Mouse (Mus musculus): Measurements from ENCODE around the gene Elavl1.
"Not testable (repeated sequence)": the region's sequence is repeated elsewhere in the genome, so short reads cannot be mapped to it uniquely, and the experiment has no call there.

Elavl1 gene

DNA sequence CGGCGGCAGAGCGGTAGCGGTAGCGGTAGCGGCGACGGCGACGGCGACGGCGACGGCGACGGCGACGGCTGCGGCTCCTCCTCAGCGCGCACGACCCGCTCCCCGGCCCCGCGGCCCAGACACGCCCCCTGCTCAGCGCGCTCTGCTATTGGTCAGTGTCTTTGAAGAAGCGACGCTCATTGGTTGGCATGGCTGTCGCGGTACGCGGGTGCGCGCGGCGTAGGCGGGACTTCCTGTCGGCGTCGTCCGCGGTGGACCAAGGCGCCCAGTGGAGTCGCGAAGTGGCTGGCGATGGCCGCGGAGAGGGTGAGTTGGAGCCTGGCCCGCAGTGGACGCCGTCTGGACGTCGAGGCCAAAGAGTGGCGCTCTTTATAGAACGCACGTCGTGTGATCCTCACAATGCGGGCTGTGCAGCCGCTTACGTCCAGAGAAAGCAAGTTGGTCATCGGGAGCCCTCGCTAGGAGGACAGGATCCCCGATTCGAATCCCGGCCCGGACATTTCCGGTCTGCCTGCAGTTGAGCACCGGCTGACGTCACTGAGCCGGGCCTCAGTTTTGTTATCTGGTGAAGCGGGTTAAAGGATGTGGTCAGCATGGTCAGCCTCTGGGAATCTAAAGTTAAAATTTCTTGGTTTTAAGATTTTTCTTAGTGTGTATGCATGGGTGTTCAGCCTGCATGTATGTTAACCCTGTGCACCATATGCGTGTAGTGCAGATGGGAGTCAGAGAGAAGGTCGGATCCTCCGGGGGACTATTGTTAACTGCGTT is at the start of gene Elavl1, which contains the start of gene Ccl25:
Elavl1 (minus strand) TSS at position 431 of the 768 bp plus-strand sequence.
Ccl25 (plus strand) TSS at position 228 of the 768 bp plus-strand sequence.
- DNase-seq, result peak; percentile 98

DNA sequence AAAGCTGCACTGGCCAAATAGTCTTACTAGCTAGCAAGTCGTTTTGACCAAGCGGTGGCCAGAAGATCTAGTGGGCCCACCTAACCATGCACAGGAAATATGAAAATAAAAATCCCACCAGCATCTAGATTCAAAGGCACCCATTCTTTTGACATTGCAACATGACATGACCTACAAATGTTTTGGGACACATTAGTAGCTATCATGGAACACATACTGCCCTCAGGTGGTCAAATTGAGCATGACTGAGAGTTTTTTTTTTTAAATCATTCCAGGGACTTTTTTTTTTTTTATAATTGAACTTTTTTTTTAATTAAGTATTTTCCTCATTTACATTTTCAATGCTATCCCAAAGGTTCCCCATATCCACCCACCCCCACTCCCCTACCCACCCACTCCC is 47.4 kb upstream of the Elavl1 start:
- DNase-seq, result no peak

DNA sequence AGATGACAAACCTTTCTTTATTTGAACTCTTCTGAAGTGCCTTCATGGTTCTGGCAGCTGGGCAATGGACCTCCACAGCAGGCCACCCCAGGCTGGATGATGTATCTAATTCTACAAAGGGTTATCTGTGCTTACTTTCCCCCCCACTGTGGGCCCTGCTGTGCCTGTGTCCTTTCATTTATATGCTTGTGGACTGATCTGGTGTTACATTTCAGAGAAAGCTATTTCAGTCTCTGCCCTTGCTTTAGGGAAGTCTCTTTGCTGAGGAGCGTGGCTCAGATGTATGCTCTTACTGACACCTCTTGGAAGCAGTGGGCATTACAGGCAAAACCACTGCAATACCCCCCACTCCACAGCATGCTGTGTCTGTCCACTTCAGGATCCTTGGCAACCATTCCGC is 44.9 kb upstream of the Elavl1 start:
- peak; percentile 57 for DNase-seq

DNA sequence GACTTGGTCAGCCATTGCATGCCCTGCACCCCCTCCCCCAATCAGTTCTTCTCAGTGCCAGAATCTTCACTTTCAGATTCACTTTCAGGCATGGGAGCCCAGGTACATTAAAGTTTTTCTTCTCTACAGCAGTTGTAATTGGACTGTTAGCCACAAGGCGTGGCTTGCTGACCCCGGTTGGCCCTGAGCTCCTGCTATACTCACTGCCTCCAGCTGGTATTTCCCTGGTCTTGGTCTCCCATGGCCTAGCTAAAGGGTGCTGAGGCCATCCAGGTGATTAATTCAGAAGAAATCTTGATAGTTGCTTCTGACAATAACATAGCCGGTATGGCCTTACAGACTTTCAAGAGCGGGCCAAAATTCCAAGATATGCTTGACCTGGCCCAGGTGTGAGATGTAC is 43.3 kb upstream of the Elavl1 start:
- DNase-seq, result no peak

DNA sequence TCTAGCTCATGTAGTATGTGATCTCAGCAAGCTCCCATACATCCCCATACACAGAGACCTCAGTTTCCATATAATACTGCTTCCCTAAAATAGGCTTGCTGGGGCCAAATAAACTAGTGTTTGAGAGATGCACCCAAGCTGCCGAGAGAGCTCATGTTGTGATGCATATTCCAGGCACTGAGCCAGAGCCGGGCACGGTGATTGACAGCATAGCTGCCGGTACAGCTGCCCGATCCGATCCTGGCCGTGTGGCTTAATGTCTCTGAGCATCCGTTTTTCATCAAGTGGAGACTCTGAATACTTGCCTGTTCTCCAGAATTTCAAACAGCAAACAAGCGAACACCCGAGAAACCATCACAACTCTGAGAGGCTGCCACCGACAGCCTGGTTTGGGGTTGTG is 42.6 kb upstream of the Elavl1 start:
- no peak for DNase-seq

DNA sequence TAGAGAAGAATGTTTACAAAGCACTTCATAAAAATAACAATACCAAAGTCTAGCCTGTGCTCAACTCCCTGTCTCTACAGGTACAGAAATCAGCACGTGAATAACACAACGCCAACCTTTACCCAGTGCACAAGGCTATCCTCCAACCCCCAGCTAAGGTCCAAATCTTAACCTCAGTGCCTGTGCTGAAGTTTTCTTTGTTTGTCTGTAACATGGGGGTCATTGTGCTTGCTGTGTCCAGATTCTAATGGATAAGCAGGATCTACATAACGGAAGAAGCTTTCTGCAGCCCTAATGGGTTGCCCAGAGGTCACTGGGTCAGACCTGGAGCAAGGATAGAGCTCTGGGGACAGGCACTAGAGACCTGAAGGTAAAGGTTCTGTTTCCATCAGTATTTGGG is 41.0 kb upstream of the Elavl1 start:
- no peak for DNase-seq

DNA sequence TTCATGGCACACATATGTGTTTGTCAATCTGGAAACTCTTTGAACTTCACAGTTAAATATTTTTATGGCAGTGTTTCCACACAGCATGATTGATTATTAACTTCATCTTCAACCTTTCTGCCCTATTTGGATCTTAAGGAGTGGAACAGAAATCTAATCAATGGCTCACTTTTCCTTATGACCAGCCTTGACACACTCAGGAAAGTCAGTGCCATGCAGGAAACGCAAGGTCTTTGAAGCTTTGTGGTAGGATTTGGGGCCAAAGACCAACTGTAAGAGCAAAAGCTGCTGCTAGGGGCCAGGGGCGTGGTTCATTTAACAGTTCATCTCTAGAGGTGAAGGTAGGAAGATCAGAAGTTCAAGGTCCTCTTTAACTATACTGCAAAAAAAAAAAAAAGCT is 35.7 kb upstream of the Elavl1 start:
- no peak for DNase-seq

DNA sequence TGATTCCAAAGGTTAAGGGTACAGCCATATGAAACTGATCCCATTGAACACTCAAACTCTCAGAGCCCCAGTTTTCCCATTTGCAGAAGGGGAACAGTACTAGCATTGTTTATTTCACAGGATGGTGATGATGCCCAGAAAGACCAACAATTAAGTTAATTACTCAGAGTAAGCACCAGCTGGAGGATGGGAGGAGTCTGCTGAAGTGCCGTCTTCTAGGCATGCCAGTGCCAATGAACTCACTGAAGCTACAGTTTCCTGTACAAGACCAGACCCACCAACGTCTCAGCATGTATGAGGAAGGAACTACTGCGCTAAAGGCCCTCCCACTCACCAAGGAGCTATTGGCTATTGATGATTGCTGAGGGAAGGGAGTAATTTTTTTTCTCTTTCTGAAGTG is 34.1 kb upstream of the Elavl1 start:
- DNase-seq, result no peak

DNA sequence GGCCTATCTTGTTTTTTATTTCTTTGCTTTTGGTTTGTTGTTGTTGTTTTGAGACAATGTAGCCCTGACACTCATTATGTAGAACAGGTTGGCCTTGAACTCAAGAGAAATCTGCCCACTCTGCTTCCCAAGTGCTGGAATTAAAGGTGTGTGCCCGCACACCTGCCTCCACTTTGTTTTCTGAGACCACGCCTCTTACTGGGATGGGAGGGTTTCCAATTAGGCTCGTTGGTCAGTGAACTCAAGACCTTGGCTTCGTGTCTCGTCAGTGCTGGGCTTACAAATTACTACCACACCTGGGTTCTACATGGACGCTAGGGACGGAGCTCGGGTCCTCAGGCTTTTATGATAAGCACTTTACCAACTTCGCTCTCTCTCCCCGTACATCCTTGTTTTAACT is 30.2 kb upstream of the Elavl1 start:
- no peak for DNase-seq

DNA sequence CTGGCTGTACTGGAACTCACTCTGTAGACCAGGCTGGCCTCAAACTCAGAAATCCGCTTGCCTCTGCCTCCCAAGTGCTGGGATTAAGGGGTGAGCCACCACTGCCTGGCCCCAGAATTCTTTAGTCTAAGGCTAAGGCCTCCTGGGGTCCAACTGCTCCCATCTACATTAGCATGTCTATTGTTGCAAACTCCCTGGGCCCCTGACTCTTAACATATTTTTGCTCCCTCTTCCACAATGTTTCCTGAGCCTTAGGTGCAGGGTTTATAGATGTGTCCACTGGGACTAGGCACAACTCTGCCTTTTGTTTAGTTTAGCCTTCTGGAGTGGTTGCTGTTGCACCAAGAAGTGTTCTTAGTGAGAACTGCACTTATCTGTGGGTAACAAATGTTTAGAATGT is 29.3 kb upstream of the Elavl1 start:
- no peak for DNase-seq

DNA sequence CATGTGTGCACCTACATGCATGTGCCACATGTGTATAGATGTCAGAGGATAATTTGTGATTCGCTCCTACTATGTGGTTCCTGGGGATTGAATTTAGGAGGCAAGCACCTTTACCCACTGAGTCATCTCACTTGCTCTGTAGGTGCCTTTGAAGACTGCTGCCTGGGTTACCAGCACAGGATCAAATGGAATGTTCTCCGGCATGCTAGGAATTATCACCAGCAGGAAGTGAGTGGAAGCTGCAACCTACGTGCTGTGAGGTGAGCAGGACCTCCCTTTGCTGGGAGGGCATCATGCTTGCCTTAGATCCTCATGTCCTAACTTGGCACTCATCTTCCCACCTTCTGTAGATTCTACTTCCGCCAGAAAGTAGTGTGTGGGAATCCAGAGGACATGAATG is 28.5 kb upstream of the Elavl1 start:
- no peak for DNase-seq

DNA sequence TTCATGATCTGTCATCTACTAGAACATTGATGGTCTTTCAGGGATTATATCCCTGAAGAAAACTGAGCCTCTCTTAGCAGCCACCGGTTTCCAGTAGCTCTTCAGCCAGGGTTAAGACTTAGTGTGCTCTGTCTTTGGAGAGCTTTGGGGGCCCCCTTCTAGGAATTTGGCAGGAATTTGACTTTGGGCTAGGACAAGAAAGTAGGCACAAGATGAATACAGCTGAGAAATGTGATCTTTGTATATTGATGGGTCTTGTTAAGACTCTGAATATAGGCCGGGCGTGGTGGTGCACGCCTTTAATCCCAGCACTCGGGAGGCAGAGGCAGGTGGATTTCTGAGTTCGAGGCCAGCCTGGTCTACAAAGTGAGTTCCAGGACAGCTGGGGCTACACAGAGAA is 27.3 kb upstream of the Elavl1 start:
- DNase-seq, result not testable (repeated sequence)

DNA sequence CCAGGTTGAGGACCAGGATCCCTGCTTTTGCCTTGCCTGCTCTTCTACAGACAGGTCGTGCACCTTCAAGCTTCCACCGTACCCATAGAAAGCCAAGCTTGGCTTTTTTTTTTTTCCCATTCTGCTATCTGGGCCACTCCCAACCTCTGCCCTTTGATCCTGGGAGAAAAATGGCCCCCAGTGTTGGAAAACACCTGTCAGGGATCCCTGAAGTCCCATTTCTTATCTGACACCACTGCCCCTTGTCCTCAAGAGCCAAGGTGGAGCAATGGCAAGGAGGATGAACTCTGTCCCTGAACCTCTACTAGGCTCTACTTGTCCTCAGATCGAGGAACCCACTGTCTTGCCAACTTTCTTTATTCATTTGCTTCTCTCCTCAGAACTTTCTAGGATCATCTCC is 25.4 kb upstream of the Elavl1 start:
- no peak for DNase-seq

DNA sequence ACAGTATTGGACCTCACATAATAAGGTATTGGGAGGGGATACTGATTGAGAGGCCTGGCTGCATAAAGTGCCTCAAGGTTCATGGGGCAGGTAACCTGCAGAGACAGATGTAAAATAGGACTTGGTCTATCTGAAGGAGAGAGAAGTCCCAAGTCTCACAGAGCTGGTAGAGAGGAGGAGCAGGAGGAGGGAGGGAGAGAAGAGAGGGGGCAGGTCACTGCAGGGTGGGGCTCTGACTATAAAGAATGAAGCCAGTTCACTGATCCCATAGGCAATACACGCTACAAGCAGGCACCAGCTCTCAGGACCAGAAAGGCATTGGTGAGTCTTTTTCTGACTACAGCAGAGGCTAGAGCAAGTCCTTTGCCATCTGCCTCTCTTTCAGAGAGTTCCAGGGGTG is 24.1 kb upstream of the Elavl1 start:
- DNase-seq, result no peak

DNA sequence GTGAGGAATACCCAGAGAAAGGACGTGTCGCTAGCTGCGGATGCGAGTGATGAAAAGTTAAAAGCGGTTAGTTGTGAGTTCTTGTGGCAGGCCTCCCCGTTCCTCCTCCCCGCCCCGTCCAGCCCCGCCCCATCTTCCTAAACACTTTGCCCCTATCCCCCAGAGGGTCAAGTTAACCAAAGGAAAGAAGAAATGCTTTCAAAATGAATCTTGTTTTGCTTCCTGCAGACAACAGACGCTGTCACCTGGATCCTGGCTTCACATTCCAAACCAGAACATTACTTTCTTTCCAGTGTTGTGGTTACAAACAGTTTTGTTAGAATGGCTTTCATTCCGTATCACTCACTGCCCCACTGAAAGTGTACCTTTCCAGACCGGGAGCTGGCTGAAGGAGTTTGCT is 23.1 kb upstream of the Elavl1 start:
- DNase-seq, result no peak

DNA sequence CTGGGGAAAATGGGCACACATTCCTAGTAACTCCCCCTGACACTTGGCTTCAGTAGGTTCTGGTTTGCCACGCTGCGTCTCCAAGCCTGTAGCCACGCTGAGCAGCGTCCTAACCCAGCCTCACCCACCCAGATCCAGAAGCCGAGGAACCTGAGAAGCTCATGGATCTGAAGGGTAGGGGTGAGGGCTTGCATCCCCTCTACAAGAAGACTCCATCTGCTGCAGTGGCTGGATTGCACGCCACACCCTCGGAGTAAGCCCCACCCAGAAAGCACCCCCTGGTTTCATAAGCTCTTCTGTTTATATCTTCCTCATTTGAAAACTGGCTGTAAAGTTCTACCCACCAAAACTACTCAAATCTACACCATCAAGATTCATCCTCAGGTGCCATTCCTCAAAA is 22.4 kb upstream of the Elavl1 start:
- no peak for DNase-seq

DNA sequence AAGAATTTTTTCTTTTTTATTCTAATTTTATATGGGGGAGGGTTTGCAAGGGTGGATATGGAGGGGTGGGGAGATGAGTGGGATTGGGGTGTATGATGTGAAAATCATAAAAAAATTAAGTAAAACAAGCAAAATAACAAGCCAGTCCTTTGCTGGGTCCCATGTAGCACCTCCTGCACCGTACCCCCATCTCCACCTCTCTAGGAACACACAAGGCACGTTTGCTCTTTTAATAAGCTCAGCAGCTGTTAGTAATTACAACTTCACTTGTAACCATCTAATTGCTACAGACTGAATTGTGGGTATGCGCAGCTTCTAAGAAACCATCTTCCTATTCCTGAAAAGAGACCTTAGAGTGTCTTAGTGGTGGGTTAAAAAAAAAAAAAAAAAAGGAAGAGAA is 15.0 kb upstream of the Elavl1 start:
- no peak for DNase-seq

DNA sequence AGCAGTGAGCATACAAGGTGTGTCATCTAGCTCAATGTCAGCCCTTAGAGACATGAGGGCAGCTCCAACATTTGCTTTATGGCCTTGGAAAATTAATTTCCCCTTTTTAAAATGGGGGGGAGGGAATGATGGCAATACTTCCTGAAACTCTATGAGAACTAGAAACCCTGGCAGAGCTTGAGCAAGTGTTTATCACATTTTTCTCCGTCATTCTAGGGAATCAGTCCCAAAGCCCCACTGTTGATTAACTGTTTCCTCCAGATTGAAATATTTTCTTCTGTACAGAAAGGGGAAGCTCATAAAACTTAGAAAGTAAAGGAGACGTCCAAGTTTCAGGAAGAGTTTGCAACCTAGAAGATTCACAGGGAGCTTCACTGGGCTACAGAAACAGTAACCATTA is 10.5 kb upstream of the Elavl1 start:
- no peak for DNase-seq

DNA sequence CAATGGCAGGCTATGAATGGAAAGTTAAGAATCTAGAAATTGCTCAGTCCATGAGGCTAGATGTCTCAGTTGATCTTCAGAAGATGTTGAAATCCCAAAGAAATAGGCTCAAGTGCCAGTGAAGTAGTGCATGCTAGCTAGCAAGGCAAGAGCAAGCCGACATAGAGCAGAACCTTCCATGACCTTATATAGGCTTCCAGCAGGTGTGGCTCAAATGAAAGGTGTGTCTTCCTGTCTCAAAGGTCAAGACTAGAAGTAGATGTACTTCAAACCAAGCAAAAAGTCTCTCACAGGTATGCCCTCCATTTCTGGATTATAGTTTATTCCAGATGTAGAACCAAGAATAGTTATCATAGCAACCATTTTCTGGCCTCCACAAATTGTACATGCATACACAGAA is 8.8 kb upstream of the Elavl1 start:
- DNase-seq, result no peak

DNA sequence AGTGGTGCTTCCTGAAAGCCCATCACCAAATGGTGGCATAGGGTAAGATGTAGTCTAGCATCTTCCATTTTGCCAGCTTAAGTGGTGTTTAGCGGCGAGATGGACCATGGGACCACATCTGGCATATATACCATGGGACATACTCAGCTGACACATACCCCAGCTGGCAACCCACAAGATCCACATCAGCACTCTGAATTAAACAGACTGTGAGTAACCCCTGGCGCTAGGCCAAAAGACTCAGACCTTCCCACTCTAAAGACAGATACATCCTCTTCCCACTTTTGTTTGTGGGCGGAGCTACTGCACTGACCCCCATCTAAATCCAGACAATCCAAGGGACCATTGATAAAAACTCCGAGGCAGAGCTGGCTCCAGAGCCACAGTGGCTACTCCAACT is 3.8 kb upstream of the Elavl1 start:
- DNase-seq, result no peak

DNA sequence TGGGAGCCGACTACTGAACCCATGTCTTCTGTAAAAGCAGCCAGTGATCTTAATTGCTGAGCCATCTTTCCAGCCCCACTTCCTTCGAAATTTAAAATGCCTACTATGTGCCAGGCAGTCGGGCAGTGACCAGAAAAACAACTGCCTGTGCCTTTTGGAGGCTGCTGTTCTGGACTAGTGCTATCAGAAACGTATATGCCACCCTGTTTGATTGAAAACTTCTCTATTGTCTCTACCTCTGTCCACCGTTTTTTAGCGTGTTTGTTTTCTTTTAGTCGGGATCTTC is 481 bp upstream of the Elavl1 start:
- DNase-seq, result no peak

DNA sequence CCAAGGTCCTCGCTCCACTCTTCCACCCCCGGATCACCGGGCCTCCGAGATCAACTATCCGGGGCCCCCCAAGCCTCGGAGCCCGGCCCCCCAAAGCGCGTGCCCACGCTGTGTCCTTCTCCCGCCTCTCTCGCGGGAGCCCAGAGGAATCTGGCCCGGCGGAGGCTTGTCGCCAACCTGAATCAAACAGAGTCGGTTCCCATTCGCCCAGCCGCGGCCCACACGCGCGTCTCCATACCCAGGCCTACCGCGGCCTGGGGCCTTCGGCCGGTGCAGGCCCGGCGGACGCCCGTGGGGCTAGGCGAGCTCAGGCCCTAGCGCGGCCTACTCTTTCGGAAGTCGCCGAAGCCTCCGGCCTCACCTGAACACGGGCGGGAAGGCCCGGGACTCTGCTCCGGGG is 688 bp downstream of the Elavl1 start:
- DNase-seq, result no peak

DNA sequence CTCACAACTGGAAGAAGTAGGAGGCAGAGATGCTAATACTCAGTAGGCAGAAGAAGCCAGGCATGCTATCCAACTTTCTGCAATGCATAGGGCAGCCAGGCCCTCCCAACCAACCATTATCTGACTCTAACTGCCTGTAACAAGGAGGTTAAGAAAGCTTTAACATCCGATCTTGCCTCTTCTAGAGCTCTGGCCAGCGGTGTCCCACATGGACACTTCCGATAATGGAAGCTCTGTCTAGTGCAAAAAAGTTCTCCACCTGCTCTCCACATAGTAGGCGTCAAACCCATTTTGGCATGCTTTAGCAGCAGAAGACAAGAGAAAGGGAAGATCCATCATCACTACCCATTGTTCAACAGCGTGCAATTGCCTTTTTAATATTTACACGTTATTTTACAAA is 1.3 kb downstream of the Elavl1 start:
- no peak for DNase-seq

DNA sequence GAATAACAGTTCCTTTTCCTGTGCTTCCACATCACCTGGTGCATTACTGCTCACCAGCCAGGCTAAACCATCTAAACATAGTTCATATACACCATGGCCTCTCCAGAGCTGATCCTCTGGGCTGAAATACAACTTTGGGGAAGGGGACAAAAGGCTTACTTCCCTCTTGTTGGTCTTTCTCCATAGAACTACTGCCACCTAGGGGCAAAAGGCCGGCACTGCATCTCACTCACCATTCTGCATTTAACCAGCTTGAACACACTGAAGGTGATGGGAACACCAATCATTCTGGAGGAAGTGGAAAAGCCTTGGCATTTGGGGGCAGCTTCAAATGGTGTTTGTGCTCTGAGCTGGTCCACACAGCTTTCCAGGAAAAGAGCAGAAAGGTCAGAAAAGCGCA is 2.7 kb downstream of the Elavl1 start:
- DNase-seq, result peak; percentile 88

DNA sequence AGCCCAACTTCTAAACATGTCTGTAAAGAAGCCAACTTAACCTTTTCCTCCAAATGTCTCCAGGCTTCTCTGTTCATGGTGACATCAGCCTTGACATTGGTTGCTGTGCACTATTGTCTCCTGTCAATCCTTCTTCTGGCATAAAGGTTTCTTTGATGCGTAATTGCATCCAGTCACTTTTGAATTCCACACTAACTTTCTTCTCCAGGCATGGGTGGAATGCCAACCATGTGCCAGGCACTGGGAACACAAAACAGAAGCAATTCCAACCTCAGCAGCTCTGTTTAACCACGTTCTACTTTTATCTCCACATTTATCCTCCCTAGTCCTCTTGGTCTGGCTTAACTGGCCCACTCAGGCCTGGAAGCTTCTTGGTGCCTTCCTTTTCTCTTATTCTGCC is 4.2 kb downstream of the Elavl1 start:
- no peak for DNase-seq

DNA sequence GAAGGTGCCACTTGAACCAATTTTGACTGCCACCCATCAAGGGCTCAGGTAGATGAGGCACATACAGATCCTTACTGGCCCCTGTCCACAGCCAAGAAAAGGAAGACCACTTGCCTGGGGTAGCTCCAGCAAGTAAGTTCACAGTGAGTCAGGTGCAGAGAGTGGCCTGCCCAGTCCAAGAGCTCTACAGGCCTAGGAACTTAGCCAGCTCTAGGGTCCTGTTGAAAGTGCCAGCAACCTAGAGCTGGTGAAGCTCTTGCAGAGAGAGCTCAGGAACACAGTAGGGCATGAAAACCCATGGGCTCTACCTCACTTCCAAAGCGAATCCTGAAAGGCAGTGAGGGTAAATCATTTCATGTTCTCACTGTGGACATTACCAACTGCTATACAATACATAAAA is 4.8 kb downstream of the Elavl1 start:
- no peak for DNase-seq

All from thymus, postnatal 4 days (tissue).